Mouse (Mus musculus) heart, adult 2 months (tissue): ENCODE results near the gene Rffl. TPM values are rescaled to one million over a fixed set of nuclear protein-coding genes. Genes with fewer than 3 reads are reported as not detected.
A peak's percentile ranks its signal among the peaks of the same experiment; 100 is the strongest.

ENCODE experiments used
- DNase-seq, 2 experiments: peaks; one replicate each; pipeline ENCODE4 v3.0.0; 2021
- H3K27ac ChIP-seq: fragments of 200-600 bp; 2 replicates; pipeline ENCODE4 v1.8.1; 2022
- H3K27me3 ChIP-seq: fragments of 200-500 bp; 2 replicates; pipeline ENCODE4 v1.6.1; 2012; ENCODE audit warnings: mild to moderate bottlenecking, low read length, inconsistent platforms, mixed read lengths; ENCODE audit not compliant: control insufficient read depth, insufficient read depth
- H3K36me3 ChIP-seq: fragments of 200-500 bp; 2 replicates; pipeline ENCODE4 v1.6.1; 2012; ENCODE audit warnings: low read length, inconsistent platforms; ENCODE audit not compliant: control insufficient read depth, insufficient read depth
- H3K4me1 ChIP-seq: fragments of 200-500 bp; 2 replicates; pipeline ENCODE4 v1.6.1; 2011; ENCODE audit warnings: low read length; ENCODE audit not compliant: control insufficient read depth, insufficient read depth
- H3K4me3 ChIP-seq: fragments of 200-600 bp; 2 replicates; pipeline ENCODE4 v1.8.1; 2022
- H3K79me2 ChIP-seq: fragments of 200-500 bp; replicated peaks from 2 replicates; pipeline ENCODE4 v1.6.1; 2012; ENCODE audit warnings: mild to moderate bottlenecking, inconsistent platforms, low read length, moderate library complexity, mixed read lengths; ENCODE audit not compliant: control insufficient read depth, insufficient read depth
- H3K9ac ChIP-seq: fragments of 200-500 bp; 2 replicates; pipeline ENCODE4 v1.6.1; 2012; ENCODE audit warnings: low read depth, mild to moderate bottlenecking, control low read depth, inconsistent platforms, low read length, mixed read lengths
- CTCF ChIP-seq: fragments of 200-600 bp; IDR thresholded peaks from 2 replicates; pipeline ENCODE4 v1.8.1; 2022; ENCODE audit warnings: antibody characterized with exemption, mild to moderate bottlenecking, moderate library complexity
- EP300 ChIP-seq: fragments of 200-500 bp; IDR thresholded peaks from 2 replicates; pipeline ENCODE4 v1.6.1; 2011; ENCODE audit warnings: low read depth, low read length, control low read depth; ENCODE audit not compliant: insufficient read depth
- POLR2A ChIP-seq: fragments of 200-500 bp; IDR thresholded peaks from 2 replicates; pipeline ENCODE4 v1.6.1; 2011; ENCODE audit warnings: mild to moderate bottlenecking, low read depth, low read length, control low read depth; ENCODE audit not compliant: insufficient read depth
- WGBS: fragments of 180-500 bp; shearing (Covaris S2); methylation state at CpG from one replicate; pipeline ENCODE4 v1.1.7; 2018; 5-methylcytosine and 5-hydroxymethylcytosine counted together
- intact Hi-C: fragments of 180-260 bp; cut with DNase I; formaldehyde crosslinking; loops from one replicate; pipeline ENCODE4 v1.15.1; 2025
- polyA plus RNA-seq: library from polyadenylated mRNA; depleted of rRNA; stranded (reverse); fragments of >200 nt; gene quantifications from 2 replicates; pipeline ENCODE4 v1.2.3, GENCODE M21; 2012
- total RNA-seq, 2 experiments: library from RNA; stranded (reverse); gene quantifications; 2 replicates each; pipeline ENCODE4 v1.2.3; 2021

Gene Rffl
- total and polyA plus RNA-seq, 3 experiments: 4.0 to 4.6 (median 4.3) TPM

- WGBS: 60% methylated on average over 9 of the region's 9 CpGs
- DNase-seq: no peak
- Histone ChIP-seq H3K79me2 (no peaks in the 10 kb centered on the region), H3K27me3 (no peaks in the 10 kb centered on the region), H3K36me3 (no peaks in the 10 kb centered on the region; the same call in 1 of the 2 replicates), H3K4me1 (no peaks in the 10 kb centered on the region), H3K9ac (peak overlapping the region; percentile 45), H3K27ac (peak overlapping the region; percentile 87), H3K4me3 (peak overlapping the region; percentile 89)
- TF ChIP-seq EP300 (no peak), CTCF (no peak), POLR2A (no peak)
- intact Hi-C loops: loop anchor here (2.0 to 5.0 kb wide), 4 partner anchors 32 to 122 kb away; partner anchors contain the start of gene Nle1
Observed at GRCm38 (mm10) chr11:82869506-82870172, 1.4 kb downstream of the Rffl start.

- no peaks in the 10 kb centered on the region for H3K4me1 ChIP-seq
- no peaks in the 10 kb centered on the region; the same call in 1 of the 2 replicates for H3K36me3 ChIP-seq
- no peak overlapping the region for H3K27ac ChIP-seq
- H3K4me3 ChIP-seq: no peak overlapping the region
- H3K9ac ChIP-seq: no peak overlapping the region
- DNase-seq: no peak
- 58% methylated on average over 5 of the region's 5 CpGs for WGBS
- intact Hi-C loops: no loop called here
- TF ChIP-seq POLR2A (no peak), CTCF (no peak)
- no peaks in the 10 kb centered on the region for H3K27me3 ChIP-seq
- H3K79me2 ChIP-seq: no peaks in the 10 kb centered on the region
Observed at GRCm38 (mm10) chr11:82867956-82868355, 3.1 kb downstream of the Rffl start.

DNA sequence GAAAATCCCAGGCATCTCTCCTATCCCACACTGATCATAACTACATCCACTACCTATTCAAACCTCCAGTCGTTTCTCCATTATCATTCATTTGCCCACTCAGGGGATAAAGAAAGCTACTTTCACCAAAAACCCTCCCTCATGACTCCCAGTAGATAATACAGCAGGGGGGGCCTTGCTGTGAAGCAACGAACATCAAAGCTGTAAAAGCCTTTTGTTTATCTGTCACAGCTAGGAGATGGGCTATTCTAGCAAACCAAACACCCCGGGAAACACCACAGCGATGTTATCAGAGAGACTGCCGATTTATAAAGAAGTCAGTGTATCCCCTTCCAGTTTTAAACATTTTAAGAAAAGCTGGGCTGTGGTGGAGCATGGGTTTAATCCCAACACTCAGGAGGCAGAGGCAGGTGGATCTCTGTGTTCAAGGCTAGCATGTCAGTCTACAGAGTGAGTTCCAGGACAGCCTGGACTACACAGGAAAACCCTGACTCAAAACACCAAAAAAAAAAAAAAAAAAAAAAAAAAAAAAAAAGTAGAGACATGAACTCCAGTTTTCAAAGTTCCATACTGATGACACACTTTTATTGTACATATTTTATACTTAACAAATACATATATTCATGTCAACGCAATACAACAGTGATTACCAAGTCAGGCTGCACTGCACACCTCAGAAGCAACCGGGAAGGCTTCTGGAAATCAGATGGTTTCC, 4.0 kb downstream of the Rffl start:
- 46% methylated on average over 7 of the region's 7 CpGs for WGBS
- Histone ChIP-seq H3K4me3 (no peak overlapping the region), H3K9ac (no peak overlapping the region), H3K79me2 (0 out of 2 replicates have a peak, but pooled peaks cover 1% of the 10 kb centered on the region), H3K4me1 (no peaks in the 10 kb centered on the region), H3K27me3 (no peaks in the 10 kb centered on the region), H3K36me3 (no peaks in the 10 kb centered on the region; the same call in 1 of the 2 replicates), H3K27ac (no peak overlapping the region)
- no peak for DNase-seq
- intact Hi-C loops: no loop called here
- TF ChIP-seq CTCF: no peak
- no peak for TF ChIP-seq POLR2A
- no peak for TF ChIP-seq EP300

GRCm38 (mm10) chr11:82865957-82866356, 5.1 kb downstream of the Rffl start:
- DNase-seq: no peak
- no peak for TF ChIP-seq POLR2A
- TF ChIP-seq CTCF: no peak
- no peak for TF ChIP-seq EP300
- H3K9ac ChIP-seq: no peak overlapping the region
- intact Hi-C loops: no loop called here
- no peak overlapping the region for H3K27ac ChIP-seq
- H3K79me2 ChIP-seq: 0 out of 2 replicates have a peak, but pooled peaks cover 1% of the 10 kb centered on the region
- H3K27me3 ChIP-seq: no peaks in the 10 kb centered on the region
- 82% methylated on average over 10 of the region's 10 CpGs for WGBS
- H3K4me3 ChIP-seq: no peak overlapping the region
- H3K36me3 ChIP-seq: no peaks in the 10 kb centered on the region; the same call in 1 of the 2 replicates
- peaks cover 2% of the 10 kb centered on the region for H3K4me1 ChIP-seq

DNA sequence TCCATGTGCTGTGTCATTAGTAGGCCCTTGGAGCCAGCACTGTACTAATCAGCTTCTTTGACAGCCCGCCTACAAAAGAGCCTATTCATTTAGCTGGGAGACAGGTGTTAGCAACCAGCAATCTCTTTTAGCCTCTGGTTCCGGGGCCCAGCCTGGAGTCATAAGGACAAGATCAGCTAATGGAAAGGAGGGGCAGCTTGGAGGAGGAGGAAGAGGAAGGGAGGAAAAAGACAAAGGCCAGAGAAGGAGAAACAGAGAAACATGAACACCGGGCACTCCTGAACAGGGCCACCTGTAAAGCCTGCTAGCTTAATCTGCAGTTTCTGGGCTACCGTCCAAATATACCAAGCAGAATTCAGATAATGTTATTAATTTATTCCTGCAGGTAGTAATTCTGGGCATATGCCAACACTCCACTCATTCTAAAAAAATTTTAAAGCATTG, 7.5 kb downstream of the Rffl start:
- Histone ChIP-seq H3K27ac (no peak overlapping the region), H3K9ac (no peak overlapping the region), H3K27me3 (no peaks in the 10 kb centered on the region), H3K36me3 (no peaks in the 10 kb centered on the region), H3K79me2 (0 out of 2 replicates have a peak, but pooled peaks cover 1% of the 10 kb centered on the region), H3K4me3 (no peak overlapping the region), H3K4me1 (peaks cover 2% of the 10 kb centered on the region)
- intact Hi-C loops: no loop called here
- no peak for TF ChIP-seq EP300
- no peak for DNase-seq
- WGBS: 60% methylated on average over 4 of the region's 4 CpGs

DNA sequence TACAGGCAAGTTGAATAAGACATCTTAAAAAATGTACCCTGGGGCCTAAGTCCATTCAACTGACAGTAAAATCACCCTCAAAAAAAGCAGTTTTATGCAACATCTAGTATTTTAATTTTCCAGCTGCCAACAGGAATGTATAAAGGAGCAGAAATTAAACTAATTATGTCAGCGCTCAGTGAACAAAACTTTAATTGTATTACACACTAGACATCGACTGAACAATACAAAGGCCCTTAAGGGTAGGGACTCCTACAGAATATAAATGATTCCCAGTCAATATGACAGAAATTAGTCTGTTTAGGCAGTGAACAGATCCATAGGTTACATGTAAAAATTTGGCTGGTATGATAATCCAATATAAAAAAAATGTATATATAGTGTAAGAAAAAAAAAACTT, 8.0 kb downstream of the Rffl start:
- H3K4me1 ChIP-seq: peaks cover 2% of the 10 kb centered on the region
- intact Hi-C loops: no loop called here

More for the DNA sequence above, 8.0 kb downstream of the Rffl start:
- TF ChIP-seq EP300: no peak
- TF ChIP-seq CTCF: no peak
- no peak for TF ChIP-seq POLR2A
- Histone ChIP-seq H3K9ac (no peak overlapping the region), H3K36me3 (no peaks in the 10 kb centered on the region), H3K27ac (no peak overlapping the region), H3K79me2 (0 out of 2 replicates have a peak, but pooled peaks cover 1% of the 10 kb centered on the region), H3K4me3 (no peak overlapping the region), H3K27me3 (no peaks in the 10 kb centered on the region)
- WGBS: 92% methylated on average over 2 of the region's 2 CpGs
- DNase-seq: no peak
